Mouse (Mus musculus): ENCODE measurements around the gene Ubqln1.
A peak's percentile ranks its signal among the peaks of the same experiment; 100 is the strongest.

DNA sequence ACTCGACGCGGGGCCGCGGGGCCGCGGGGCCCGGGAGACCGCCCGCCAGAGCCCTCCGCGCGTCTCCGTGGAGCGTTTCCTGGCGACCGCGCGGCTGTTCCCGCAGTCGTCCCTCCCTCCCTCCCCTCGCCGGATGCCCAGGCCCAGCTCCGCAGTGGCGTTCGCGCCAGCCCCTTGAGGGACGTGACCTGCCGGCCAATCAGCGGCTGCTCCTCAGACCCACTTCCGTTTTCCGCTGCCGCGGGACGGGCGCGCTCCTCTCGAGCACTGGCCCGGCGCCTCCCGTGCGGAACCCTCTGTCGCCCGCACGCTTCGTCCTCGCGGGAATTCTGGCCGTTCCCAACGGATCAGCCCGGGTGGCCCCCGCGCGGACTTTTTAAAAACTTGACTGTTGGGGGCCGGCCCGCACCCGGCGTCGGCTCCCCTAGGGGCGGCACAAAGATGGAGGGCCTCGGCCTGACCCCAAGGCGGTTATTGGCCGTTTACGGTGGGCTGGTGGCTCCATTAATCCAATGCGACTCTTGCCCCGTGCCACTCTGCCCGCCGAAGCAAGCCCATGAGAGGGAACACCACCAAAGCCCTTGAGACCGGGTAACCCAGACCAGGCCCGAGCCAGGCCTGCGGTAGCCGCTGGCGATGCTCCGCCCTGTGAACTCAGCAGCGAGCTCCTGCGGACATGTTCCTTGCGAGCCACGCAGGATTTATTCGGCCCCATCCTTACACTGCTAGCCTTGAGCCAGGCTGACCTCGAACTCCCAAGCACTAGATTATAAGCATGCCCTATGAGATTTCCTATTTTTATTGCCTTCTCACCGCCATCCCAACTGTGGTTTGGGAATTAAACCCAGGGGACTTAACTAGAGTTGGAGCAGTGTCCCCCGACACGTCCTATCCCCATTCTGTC is 86.4 kb downstream of the Ubqln1 start:
- TF ChIP-seq CTCF (IDR thresholded peaks at IDR 0.05; ENCODE audit: extremely low read depth, insufficient read depth, insufficient read length, insufficient replicate concordance) (no peak), POLR2A (IDR thresholded peaks at IDR 0.05; ENCODE audit: low read depth, low read length) (peak; percentile 96)
